Mouse (Mus musculus) mouse embryonic stem cell (cell line): ENCODE measurements around the gene Hrg.
"Not testable (repeated sequence)": the region's sequence is repeated elsewhere in the genome, so short reads cannot be mapped to it uniquely, and the experiment has no call there.

ENCODE experiments used
- in situ Hi-C, 2 experiments: fragments of 300-500 bp; cut with MboI; formaldehyde crosslinking; loops; 1 replicate in 1 of 2; 3 replicates in 1 of 2; pipeline ENCODE4 v1.14.3; 2019 to 2020; ENCODE audit warnings: low sequenced_read_pairs in 2 of 2, low pct_unique_long_range_greater_than_20kb in 1 of 2, mixed read lengths in 1 of 2; ENCODE audit not compliant: unreplicated experiment in 1 of 2

Gene Hrg

GRCm38 (mm10) chr16:22953069-22953468 is 2.2 kb downstream of the Hrg start:
- in situ Hi-C loops = loop anchor here (10.0 kb wide), 1 partner anchor 78 kb away; no protein-coding TSS in a partner anchor

GRCm38 (mm10) chr16:22955397-22956084 is 4.7 kb downstream of the Hrg start:
- in situ Hi-C loops = loop anchor here (10.0 kb wide), 1 partner anchor 81 kb away; no protein-coding TSS in a partner anchor

- in situ Hi-C loops = loop anchor here (10.0 kb wide), 1 partner anchor 81 kb away; no protein-coding TSS in a partner anchor
Observed at GRCm38 (mm10) chr16:22956085-22956439, 5.2 kb downstream of the Hrg start.

GRCm38 (mm10) chr16:22961073-22961472 is 10.2 kb downstream of the Hrg start:
- in situ Hi-C loops = no loop called here

- in situ Hi-C loops = no loop called here
Observed at GRCm38 (mm10) chr16:22962256-22962655, 11.4 kb downstream of the Hrg start.

- in situ Hi-C loops = no loop called here
Observed at GRCm38 (mm10) chr16:22963293-22963692, 12.4 kb downstream of the Hrg start.

- in situ Hi-C loops = no loop called here
Observed at GRCm38 (mm10) chr16:22967383-22968030, 16.6 kb downstream of the Hrg start.

- in situ Hi-C loops = not testable (repeated sequence)
Observed at GRCm38 (mm10) chr16:22996951-22997350, 46.1 kb downstream of the Hrg start.
